ENCODE assay signal across 14 mouse cellular contexts in the genomic region with DNA sequence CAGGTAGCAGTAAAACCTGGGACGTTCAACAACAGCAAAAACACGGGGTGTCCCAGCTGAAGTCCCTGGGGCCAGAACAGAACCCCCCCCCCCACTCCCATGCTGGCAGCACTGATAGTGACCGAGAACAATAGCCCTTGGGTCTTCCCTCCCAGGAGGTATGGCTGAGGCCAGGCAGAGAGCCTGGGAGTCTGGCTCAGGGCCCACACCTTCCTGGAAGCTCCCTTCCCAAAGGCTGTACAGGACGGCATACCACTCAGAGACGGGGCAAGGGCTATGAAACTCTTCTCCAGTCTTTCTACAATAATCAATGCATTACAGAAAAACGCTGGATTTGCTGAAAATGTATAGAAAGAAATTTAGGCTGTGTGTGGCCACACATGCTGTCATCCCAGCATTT. TPM values are rescaled to one million over a fixed set of nuclear protein-coding genes. Genes with fewer than 3 reads are reported as not detected.
DNase-seq lines count a peak whose midpoint lies in the region; ATAC-seq and TF ChIP-seq lines count a peak whose summit lies in the region.
"Had no signal": no experiment of that assay in that cellular context is flagged by ENCODE, and none has a peak within 500 bp of the region (broad histone marks: within the 10 kb centered on the region; RNA-seq: fewer than 3 reads in every experiment).

No protein-coding gene starts in this region.

- no peak for TF ChIP-seq CTCF in gastrocnemius, adult 2 months (IDR thresholded peaks at IDR 0.05)

- WGBS in hindbrain, embryonic 16.5 days: 58% methylated on average over 6 of the region's 6 CpGs
- 67% methylated on average over 6 of the region's 6 CpGs for WGBS in hindbrain, embryonic 10.5 days

- H3K9me3 ChIP-seq in hindbrain, embryonic 16.5 days (ENCODE audit: control insufficient read depth, low read length): no peaks in the 10 kb centered on the region
- no peaks in the 10 kb centered on the region for H3K9me3 ChIP-seq in hindbrain, embryonic 10.5 days
- H3K9me3 ChIP-seq: embryonic facial prominence, embryonic 12.5 days had no signal

- H3K4me2 ChIP-seq in hindbrain, embryonic 16.5 days (ENCODE audit: low read length): no peak overlapping the region
- H3K4me2 ChIP-seq: embryonic facial prominence, embryonic 12.5 days; hindbrain, embryonic 14.5 days had no signal

- H3K27ac ChIP-seq in gastrocnemius, adult 2 months: peak overlapping the region; percentile 88
- H3K27ac ChIP-seq in hindbrain, embryonic 16.5 days (ENCODE audit: low read depth, low read length): no peak overlapping the region
- H3K27ac ChIP-seq in hindbrain, embryonic 10.5 days: no peak overlapping the region
- H3K27ac ChIP-seq: embryonic facial prominence, embryonic 12.5 days; hindbrain, embryonic 14.5 days had no signal

- DNase-seq in adrenal gland, adult 8-10 months: peak; percentile 1
- DNase-seq in adrenal gland, postnatal 36 days: no peak
- peak; percentile 34 for DNase-seq in gastrocnemius, adult 2 months
- DNase-seq in gastrocnemius, postnatal 14 days: no peak
- DNase-seq in hindbrain, embryonic 10.5 days (ENCODE audit: low spot score): no peak
- no peak for DNase-seq in layer of hippocampus, postnatal 14 days (ENCODE audit: low spot score in 2 of 2)
- DNase-seq: cerebellum, adult 2 months; gastrocnemius, postnatal 36 days; heart, postnatal 14 days; kidney, adult 8-10 months had no signal

- intact Hi-C loops in gastrocnemius, adult 2 months (cut with DNase I): no loop called here
- intact Hi-C loops in gastrocnemius, postnatal 14 days (cut with DNase I; ENCODE audit: low total_unique reads): no loop called here

- H3K4me3 ChIP-seq in gastrocnemius, adult 2 months: no peak overlapping the region
- no peak overlapping the region for H3K4me3 ChIP-seq in hindbrain, embryonic 16.5 days (ENCODE audit: low read length)
- H3K4me3 ChIP-seq in hindbrain, embryonic 10.5 days: no peak overlapping the region
- H3K4me3 ChIP-seq: embryonic facial prominence, embryonic 12.5 days had no signal

- H3K27me3 ChIP-seq in hindbrain, embryonic 16.5 days (replicated peaks; ENCODE audit: control insufficient read depth, insufficient read depth, low read length): no peaks in the 10 kb centered on the region
- H3K27me3 ChIP-seq in hindbrain, embryonic 10.5 days (ENCODE audit: insufficient read depth, poor library complexity, severe bottlenecking): no peaks in the 10 kb centered on the region
- H3K27me3 ChIP-seq: embryonic facial prominence, embryonic 12.5 days had no signal

- H3K4me1 ChIP-seq in hindbrain, embryonic 16.5 days (ENCODE audit: control insufficient read depth, insufficient read depth, low read depth, low read length): no peaks in the 10 kb centered on the region
- H3K4me1 ChIP-seq in hindbrain, embryonic 10.5 days (replicated peaks): no peaks in the 10 kb centered on the region
- H3K4me1 ChIP-seq: embryonic facial prominence, embryonic 12.5 days had no signal

- H3K9ac ChIP-seq in hindbrain, embryonic 16.5 days (ENCODE audit: low read depth, low read length): no peak overlapping the region
- H3K9ac ChIP-seq: embryonic facial prominence, embryonic 12.5 days; forebrain, postnatal 0 days; hindbrain, embryonic 14.5 days had no signal

- no peaks in the 10 kb centered on the region for H3K36me3 ChIP-seq in hindbrain, embryonic 16.5 days (ENCODE audit: control insufficient read depth, insufficient read depth, low read length)
- H3K36me3 ChIP-seq in hindbrain, embryonic 10.5 days: no peaks in the 10 kb centered on the region
- H3K36me3 ChIP-seq: embryonic facial prominence, embryonic 12.5 days had no signal

- 0 out of 2 replicates have a peak, but pooled peaks have one; percentile 16 for ATAC-seq in hindbrain, embryonic 16.5 days
- ATAC-seq: forebrain, postnatal 0 days had no signal

RNA-seq across cellular contexts. Expression of gene Coq8a, which starts 24.7 kb away (rescaled TPM):
- 100 to 1,000 TPM in 3 of 4 experiments, 10 to 100 TPM in 1; 85.1 to 269 (median 187) TPM for total RNA-seq in adrenal gland, adult 8-10 months (2022)
- total RNA-seq in adrenal gland, postnatal 36 days (2021): 100 to 1,000 TPM; 284 to 434 TPM
- 1,000 to 10,000 TPM in 1 of 2 experiments, 100 to 1,000 TPM in 1; 633 to 1,638 TPM for total RNA-seq in gastrocnemius, adult 2 months (2021)
- total RNA-seq in gastrocnemius, postnatal 14 days (2021): 100 to 1,000 TPM; 498 to 743 TPM
- polyA plus RNA-seq in hindbrain, embryonic 16.5 days (2015; fragmentation: Nextera tagmentation; extraction: Ambion mirVana): 4.8 and 5.9 TPM in 2 replicates
- polyA plus RNA-seq in hindbrain, embryonic 10.5 days (2016; fragmentation: Nextera tagmentation; extraction: Ambion mirVana): 1.8 and 2.0 TPM in 2 replicates
- 10 to 100 TPM; 44.0 to 46.2 TPM for total RNA-seq in layer of hippocampus, postnatal 14 days (2021)

Comparison
In these comparisons a context has a peak if more than half of its experiments do, and no peak if none do; other contexts are left out.
1. DNase-seq: peak in adrenal gland, adult 8-10 months (single experiment) and gastrocnemius, adult 2 months (single experiment); none in adrenal gland, postnatal 36 days (0 of 2), gastrocnemius, postnatal 14 days (single experiment), hindbrain, embryonic 10.5 days (single experiment) and layer of hippocampus, postnatal 14 days (0 of 2).